10 mouse cellular contexts compared by ENCODE assay signal in genomic region chr15:25632902-25633301, GRCm38 (mm10). TPM values are rescaled to one million over a fixed set of nuclear protein-coding genes. Genes with fewer than 3 reads are reported as not detected.
DNase-seq lines count a peak whose midpoint lies in the region; ATAC-seq and TF ChIP-seq lines count a peak whose summit lies in the region.
"Had no signal": no experiment of that assay in that cellular context is flagged by ENCODE, and none has a peak within 500 bp of the region (broad histone marks: within the 10 kb centered on the region; RNA-seq: fewer than 3 reads in every experiment).

No protein-coding gene starts in this region.

- H3K36me3 ChIP-seq in ES-Bruce4 (ENCODE audit: control insufficient read depth, insufficient read depth, low read length, poor library complexity, severe bottlenecking), result no peaks in the 10 kb centered on the region
- H3K36me3 ChIP-seq in intestine, postnatal 0 days (ENCODE audit: control insufficient read depth, insufficient read depth), result no peaks in the 10 kb centered on the region
- no peaks in the 10 kb centered on the region for H3K36me3 ChIP-seq in liver, embryonic 13.5 days
- H3K36me3 ChIP-seq in thymus, adult 2 months (ENCODE audit: control insufficient read depth, insufficient read depth, low read length), result no peaks in the 10 kb centered on the region

- intact Hi-C loops in gastrocnemius, adult 2 months (cut with DNase I), result no loop called here

- peak overlapping the region; percentile 45 for H3K4me3 ChIP-seq in gastrocnemius, adult 2 months
- H3K4me3 ChIP-seq in ES-Bruce4 (ENCODE audit: low read depth, low read length), result no peak overlapping the region; the same call in 1 of the 2 replicates
- H3K4me3 ChIP-seq in intestine, postnatal 0 days (ENCODE audit: low read depth, low read length), result no peak overlapping the region
- no peak overlapping the region for H3K4me3 ChIP-seq in liver, embryonic 13.5 days (replicated peaks)
- no peak overlapping the region for H3K4me3 ChIP-seq in thymus, adult 2 months (ENCODE audit: control insufficient read depth, insufficient read depth, low read length)

- TF ChIP-seq POLR2A in ES-Bruce4 (IDR thresholded peaks at IDR 0.05; ENCODE audit: insufficient read depth, low read length), result no peak
- TF ChIP-seq POLR2A in thymus, adult 2 months (IDR thresholded peaks at IDR 0.05; ENCODE audit: control insufficient read depth, extremely low read depth, insufficient read depth, low read length, poor library complexity), result no peak

- H3K27me3 ChIP-seq in ES-Bruce4 (ENCODE audit: control insufficient read depth, insufficient read depth, low read length, poor library complexity, severe bottlenecking), result no peaks in the 10 kb centered on the region
- H3K27me3 ChIP-seq in intestine, postnatal 0 days (replicated peaks; ENCODE audit: control insufficient read depth, insufficient read depth, low read length), result no peaks in the 10 kb centered on the region
- H3K27me3 ChIP-seq in liver, embryonic 13.5 days, result no peaks in the 10 kb centered on the region
- no peaks in the 10 kb centered on the region for H3K27me3 ChIP-seq in thymus, adult 2 months (ENCODE audit: control insufficient read depth, insufficient read depth, low read length)

- H3K4me1 ChIP-seq in ES-Bruce4 (ENCODE audit: control insufficient read depth, insufficient read depth, low read length), result peaks cover 10% of the 10 kb centered on the region
- peaks cover 16% of the 10 kb centered on the region for H3K4me1 ChIP-seq in intestine, postnatal 0 days (replicated peaks; ENCODE audit: control insufficient read depth, insufficient read depth, low read length)
- H3K4me1 ChIP-seq in liver, embryonic 13.5 days (replicated peaks), result peaks cover 31% of the 10 kb centered on the region
- no peaks in the 10 kb centered on the region for H3K4me1 ChIP-seq in thymus, adult 2 months (replicated peaks; ENCODE audit: control insufficient read depth, insufficient read depth, low read length)

- TF ChIP-seq EP300 in ES-Bruce4 (IDR thresholded peaks at IDR 0.05; ENCODE audit: insufficient read depth, low read depth, low read length), result peak; percentile 83

- WGBS in intestine, postnatal 0 days, result 40% methylated on average over 11 of the region's 11 CpGs
- 78% methylated on average over 11 of the region's 11 CpGs for WGBS in liver, embryonic 13.5 days (ENCODE audit: insufficient replicate concordance)
- 95% methylated on average over 11 of the region's 11 CpGs for WGBS in thymus, adult 2 months

- H3K4me2 ChIP-seq in intestine, postnatal 0 days (replicated peaks; ENCODE audit: low read depth), result peak overlapping the region; percentile 24
- no peak overlapping the region for H3K4me2 ChIP-seq in liver, embryonic 13.5 days

- peak; percentile 1; the same call in 1 of the 2 replicates for ATAC-seq in intestine, postnatal 0 days
- ATAC-seq in liver, embryonic 13.5 days (ENCODE audit: low read depth), result peak; percentile 46; the same call in 1 of the 2 replicates

- no peak overlapping the region for H3K9ac ChIP-seq in ES-Bruce4 (ENCODE audit: low read depth, poor library complexity, severe bottlenecking)
- H3K9ac ChIP-seq in intestine, postnatal 0 days (ENCODE audit: low read depth, low read length), result no peak overlapping the region
- no peak overlapping the region for H3K9ac ChIP-seq in liver, embryonic 13.5 days

- no peak for TF ChIP-seq CTCF in gastrocnemius, adult 2 months (IDR thresholded peaks at IDR 0.05)
- no peak for TF ChIP-seq CTCF in ES-Bruce4 (IDR thresholded peaks at IDR 0.05; ENCODE audit: low read depth, low read length)
- TF ChIP-seq CTCF in intestine, postnatal 0 days (IDR thresholded peaks at IDR 0.05; ENCODE audit: low read depth), result no peak
- no peak for TF ChIP-seq CTCF in thymus, adult 2 months (IDR thresholded peaks at IDR 0.05; ENCODE audit: borderline replicate concordance, control insufficient read depth, extremely low read depth, insufficient read depth, low read length, poor library complexity)

- H3K9me3 ChIP-seq in ES-Bruce4 (replicated peaks; ENCODE audit: control insufficient read depth, insufficient read depth, low read length, poor library complexity, severe bottlenecking), result no peaks in the 10 kb centered on the region
- H3K9me3 ChIP-seq in intestine, postnatal 0 days (ENCODE audit: control insufficient read depth), result no peaks in the 10 kb centered on the region
- H3K9me3 ChIP-seq in liver, embryonic 13.5 days (replicated peaks), result no peaks in the 10 kb centered on the region

- no peak for DNase-seq in gastrocnemius, adult 2 months
- no peak for DNase-seq in gastrocnemius, postnatal 10 days
- DNase-seq in liver, embryonic 13.5 days, result no peak
- no peak for DNase-seq in thymus, postnatal 14 days
- no peak for DNase-seq in embryo, embryonic 10.5 days (ENCODE audit: low spot score)
- no peak for DNase-seq in thymus, adult 2 months
- DNase-seq: right cerebral cortex, postnatal 4 days; thymus, adult 18-20 months had no signal

- H3K27ac ChIP-seq in gastrocnemius, adult 2 months, result peak overlapping the region; percentile 9; the same call in 1 of the 2 replicates
- H3K27ac ChIP-seq in ES-Bruce4 (ENCODE audit: insufficient read depth, low read length), result peak overlapping the region; percentile 49
- no peak overlapping the region for H3K27ac ChIP-seq in intestine, postnatal 0 days (ENCODE audit: low read depth, low read length)
- H3K27ac ChIP-seq in liver, embryonic 13.5 days, result no peak overlapping the region
- no peak overlapping the region for H3K27ac ChIP-seq in thymus, adult 2 months (ENCODE audit: control insufficient read depth, insufficient read depth, low read length)

RNA-seq across cellular contexts. Expression of gene Myo10, which starts 10.6 kb away (rescaled TPM):
- 10 to 100 TPM; 56.1 to 62.0 TPM for total RNA-seq in gastrocnemius, adult 2 months (2021)
- total RNA-seq in gastrocnemius, postnatal 10 days (2021), result 10 to 100 TPM; 63.8 to 70.8 TPM
- 166 and 171 TPM in 2 replicates for polyA plus RNA-seq in ES-Bruce4 (2011; ENCODE audit: insufficient read depth, insufficient read length, low read depth, missing spikeins)
- polyA plus RNA-seq in intestine, postnatal 0 days (2015; fragmentation: Nextera tagmentation; extraction: Ambion mirVana), result 9.5 and 11.8 TPM in 2 replicates
- polyA plus RNA-seq in liver, embryonic 13.5 days (2015; fragmentation: Nextera tagmentation; extraction: Ambion mirVana), result 3.8 and 4.1 TPM in 2 replicates
- polyA plus RNA-seq in thymus, adult 2 months (2012; rRNA removed), result 26.1 and 29.9 TPM in 2 replicates

Comparison
In these comparisons a context has a peak if more than half of its experiments do, and no peak if none do; other contexts are left out.
1. H3K27ac ChIP-seq: peak in gastrocnemius, adult 2 months (single experiment) and ES-Bruce4 (single experiment); none in intestine, postnatal 0 days (single experiment), liver, embryonic 13.5 days (single experiment) and thymus, adult 2 months (single experiment).